Mouse (Mus musculus) CD4-positive, CD25-positive, alpha-beta regulatory T cell, adult 4 months (primary cell): ENCODE measurements around the gene Cd82. TPM values are rescaled to one million over a fixed set of nuclear protein-coding genes. Genes with fewer than 3 reads are reported as not detected.
A peak's percentile ranks its signal among the peaks of the same experiment; 100 is the strongest.

Experiments used
- ATAC-seq: one replicate; pipeline ENCODE4 v1.8.0; 2017
- polyA plus RNA-seq, 2 experiments: library from polyadenylated mRNA; unstranded; fragments of 100-300 nt; shearing (Covaris generic); gene quantifications; one replicate each; pipeline ENCODE4 v1.2.1; 2017

Gene Cd82
- polyA plus RNA-seq, 2 experiments from 2014 or later = 432 to 1,042 TPM

GRCm38 (mm10) chr2:93461869-93462714, 848 bp downstream of the Cd82 start:
- ATAC-seq = peak; percentile 74

GRCm38 (mm10) chr2:93460786-93461469, 2.0 kb downstream of the Cd82 start:
- ATAC-seq = peak; percentile 16

- ATAC-seq = peak; percentile 37
These were observed 3.6 kb downstream of the Cd82 start for GRCm38 (mm10) chr2:93459208-93459920.

GRCm38 (mm10) chr2:93458332-93459207, 4.4 kb downstream of the Cd82 start:
- ATAC-seq = peak; percentile 21

- no peak for ATAC-seq
These were observed 5.4 kb downstream of the Cd82 start for GRCm38 (mm10) chr2:93457426-93458130.

- no peak for ATAC-seq
These were observed 6.8 kb downstream of the Cd82 start for GRCm38 (mm10) chr2:93456140-93456539.

- ATAC-seq = no peak
These were observed 7.9 kb downstream of the Cd82 start for GRCm38 (mm10) chr2:93454817-93455591.

GRCm38 (mm10) chr2:93454334-93454733, 8.6 kb downstream of the Cd82 start:
- peak; percentile 69 for ATAC-seq

GRCm38 (mm10) chr2:93453046-93453445, 9.9 kb downstream of the Cd82 start:
- ATAC-seq = peak; percentile 35

- ATAC-seq = no peak
These were observed 10.4 kb downstream of the Cd82 start for GRCm38 (mm10) chr2:93452506-93452905.

GRCm38 (mm10) chr2:93452057-93452456, 10.9 kb downstream of the Cd82 start:
- ATAC-seq = no peak

- no peak for ATAC-seq
These were observed 11.6 kb downstream of the Cd82 start for GRCm38 (mm10) chr2:93451219-93451938.

- no peak for ATAC-seq
These were observed 12.2 kb downstream of the Cd82 start for GRCm38 (mm10) chr2:93450695-93451094.

- no peak for ATAC-seq
These were observed 13.3 kb downstream of the Cd82 start for GRCm38 (mm10) chr2:93449657-93450056.

GRCm38 (mm10) chr2:93448774-93449173, 14.2 kb downstream of the Cd82 start:
- ATAC-seq = no peak

GRCm38 (mm10) chr2:93447500-93448249, 15.3 kb downstream of the Cd82 start:
- no peak for ATAC-seq

- ATAC-seq = no peak
These were observed 16.2 kb downstream of the Cd82 start for GRCm38 (mm10) chr2:93446606-93447353.

GRCm38 (mm10) chr2:93445237-93445651, 17.7 kb downstream of the Cd82 start:
- ATAC-seq = no peak
